Comparison of ENCODE assay signal across 8 mouse cellular contexts in the genomic region with DNA sequence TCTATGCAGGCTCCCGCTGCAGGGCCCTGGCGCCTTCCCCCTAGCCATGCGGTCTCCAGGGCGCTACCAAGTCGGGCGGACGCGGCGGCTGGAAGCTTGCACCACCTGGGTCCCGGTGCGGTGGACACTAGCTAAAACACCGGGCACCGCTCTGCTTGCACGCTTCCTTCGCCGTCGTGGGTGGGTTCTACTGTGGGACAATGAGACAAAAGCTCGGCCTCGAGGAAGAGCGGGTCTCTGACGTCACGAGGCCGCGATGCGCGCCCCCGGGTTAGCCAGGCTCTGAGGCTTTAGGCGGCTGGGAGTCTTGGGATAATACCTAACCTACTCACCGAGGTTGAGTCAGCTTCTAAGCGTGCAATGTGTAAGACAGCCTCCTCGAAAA. TPM values are rescaled to one million over a fixed set of nuclear protein-coding genes. Genes with fewer than 3 reads are reported as not detected.
DNase-seq lines count a peak whose midpoint lies in the region; ATAC-seq and TF ChIP-seq lines count a peak whose summit lies in the region.

No protein-coding gene starts in this region.

- DNase-seq in CD8-positive naive resting alpha-beta T cell, adult 2 months (ENCODE audit: low read depth in 2 of 2, low spot score in 2 of 2), result peak; percentile 52 to 66
- DNase-seq in layer of hippocampus, postnatal 10 days (ENCODE audit: low spot score in 2 of 2), result peak; percentile 65 to 76
- DNase-seq in ovary, postnatal 14 days (ENCODE audit: low spot score), result peak; percentile 57
- peak; percentile 82 for DNase-seq in thymus, postnatal 4 days

- peak overlapping the region; percentile 82 for H3K4me3 ChIP-seq in bone marrow, adult 2 months (replicated peaks; ENCODE audit: control insufficient read depth, low read depth, low read length)
- peak overlapping the region; percentile 92 for H3K4me3 ChIP-seq in lung, embryonic 16.5 days (ENCODE audit: low read length)

- no peaks in the 10 kb centered on the region for H3K27me3 ChIP-seq in lung, embryonic 16.5 days (ENCODE audit: control insufficient read depth, insufficient read depth, low read depth, low read length)

- peak overlapping the region; percentile 96 for H3K27ac ChIP-seq in bone marrow, adult 2 months (ENCODE audit: control insufficient read depth, insufficient read depth, low read depth, low read length, poor library complexity)
- peak overlapping the region; percentile 99 for H3K27ac ChIP-seq in lung, embryonic 16.5 days (ENCODE audit: low read length)

- no peak for TF ChIP-seq CTCF in bone marrow, adult 2 months (IDR thresholded peaks at IDR 0.05; ENCODE audit: control insufficient read depth, insufficient read depth, low read length)

- TF ChIP-seq POLR2A in bone marrow, adult 2 months (IDR thresholded peaks at IDR 0.05; ENCODE audit: borderline replicate concordance, control insufficient read depth, low read depth, low read length), result 0 out of 2 replicates have a peak, but pooled peaks have one; percentile 1

- no peaks in the 10 kb centered on the region for H3K36me3 ChIP-seq in lung, embryonic 16.5 days (ENCODE audit: control insufficient read depth, insufficient read depth, low read length)

- H3K9ac ChIP-seq in lung, embryonic 16.5 days (ENCODE audit: low read length), result peak overlapping the region; percentile 97

- H3K9me3 ChIP-seq in lung, embryonic 16.5 days (ENCODE audit: control insufficient read depth, low read length), result no peaks in the 10 kb centered on the region

- peak; percentile 50 for ATAC-seq in erythroblast, adult 5-6 weeks (replicated peaks; ENCODE audit: low FRiP score, poor library complexity, severe bottlenecking)
- ATAC-seq in hematopoietic stem cell, adult 5-6 weeks (replicated peaks in 1 of 2; ENCODE audit: insufficient read depth in 1 of 2, low FRiP score in 2 of 2, low TSS enrichment in 1 of 2, low read depth in 1 of 2, poor library complexity in 2 of 2, severe bottlenecking in 2 of 2), result peak; percentile 17 to 43
- peak; percentile 73 for ATAC-seq in lung, embryonic 16.5 days (ENCODE audit: low read depth)

- H3K4me1 ChIP-seq in bone marrow, adult 2 months (ENCODE audit: control insufficient read depth, insufficient read depth, low read length), result peaks cover 6% of the 10 kb centered on the region; the same call in 1 of the 2 replicates
- H3K4me1 ChIP-seq in lung, embryonic 16.5 days (replicated peaks; ENCODE audit: control insufficient read depth, insufficient read depth, low read length), result peaks cover 12% of the 10 kb centered on the region

- H3K4me2 ChIP-seq in lung, embryonic 16.5 days (ENCODE audit: low read depth, low read length), result peak overlapping the region; percentile 85

- 1% methylated on average over 31 of the region's 31 CpGs for WGBS in bone marrow, adult 2 months
- under 1% methylated on average over 30 of the region's 31 CpGs for WGBS in lung, embryonic 16.5 days

RNA-seq across cellular contexts. Expression of gene Smchd1, which starts 0.6 kb away (rescaled TPM):
- polyA plus RNA-seq in bone marrow, adult 2 months (2011; ENCODE audit: insufficient read depth, insufficient read length, low replicate concordance, missing spikeins), result 27.5 and 35.0 TPM in 2 replicates
- total RNA-seq in erythroblast, adult 5-6 weeks (2015; ENCODE audit: low replicate concordance), result 49.4 and 60.6 TPM in 2 replicates
- total RNA-seq in erythroblast, adult 5-6 weeks (2017; ENCODE audit: low replicate concordance), result 51.0 and 65.6 TPM in 2 replicates
- 167 and 249 TPM in 2 replicates for total RNA-seq in hematopoietic stem cell, adult 5-6 weeks (2017)
- 10 to 100 TPM; 29.0 to 37.1 TPM for total RNA-seq in layer of hippocampus, postnatal 10 days (2021)
- polyA plus RNA-seq in lung, embryonic 16.5 days (2015; fragmentation: Nextera tagmentation; extraction: Ambion mirVana), result 56.1 and 58.6 TPM in 2 replicates

RNA-seq across cellular contexts. Expression of gene Gm4707, which starts 16.0 kb away (rescaled TPM):
- 27.1 and 29.6 TPM in 2 replicates for polyA plus RNA-seq in bone marrow, adult 2 months (2011; ENCODE audit: insufficient read depth, insufficient read length, low replicate concordance, missing spikeins)
- total RNA-seq in erythroblast, adult 5-6 weeks (2015; ENCODE audit: low replicate concordance), result 1.9 TPM in 1 of 2 replicates, not detected in the other
- total RNA-seq in erythroblast, adult 5-6 weeks (2017; ENCODE audit: low replicate concordance), result 1.3 and 1.4 TPM in 2 replicates
- 6.1 and 10.0 TPM in 2 replicates for total RNA-seq in hematopoietic stem cell, adult 5-6 weeks (2017)
- 1 to 10 TPM; 2.1 to 4.0 TPM for total RNA-seq in layer of hippocampus, postnatal 10 days (2021)
- 3.0 and 3.8 TPM in 2 replicates for polyA plus RNA-seq in lung, embryonic 16.5 days (2015; fragmentation: Nextera tagmentation; extraction: Ambion mirVana)

RNA-seq across cellular contexts. Expression of gene Ndc80, which starts 51.0 kb away (rescaled TPM):
- polyA plus RNA-seq in bone marrow, adult 2 months (2011; ENCODE audit: insufficient read depth, insufficient read length, low replicate concordance, missing spikeins), result 32.9 and 34.0 TPM in 2 replicates
- total RNA-seq in erythroblast, adult 5-6 weeks (2015; ENCODE audit: low replicate concordance), result 29.5 and 32.9 TPM in 2 replicates
- total RNA-seq in erythroblast, adult 5-6 weeks (2017; ENCODE audit: low replicate concordance), result 39.2 and 56.2 TPM in 2 replicates
- 70.4 and 77.5 TPM in 2 replicates for total RNA-seq in hematopoietic stem cell, adult 5-6 weeks (2017)
- 1 to 10 TPM; 2.2 TPM for total RNA-seq in layer of hippocampus, postnatal 10 days (2021)
- 55.1 and 59.5 TPM in 2 replicates for polyA plus RNA-seq in lung, embryonic 16.5 days (2015; fragmentation: Nextera tagmentation; extraction: Ambion mirVana)

Comparison
In these comparisons a context has a peak if more than half of its experiments do, and no peak if none do; other contexts are left out.
1. Peak in every context shown above with its lines: DNase-seq, ATAC-seq, H3K4me3 ChIP-seq and H3K27ac ChIP-seq.
2. RNA of gene Ndc80, which starts 51.0 kb away (total RNA-seq): 70.4 to 77.5 TPM in hematopoietic stem cell, adult 5-6 weeks and 29.5 to 56.2 TPM in erythroblast, adult 5-6 weeks; 2.2 TPM in layer of hippocampus, postnatal 10 days; every median in the first group is over 4 times any median in the second.